Mouse (Mus musculus) cortical plate, adult 2 months (tissue): Measurements from ENCODE around the gene Dck.

Experiments
- CTCF ChIP-seq: fragments of 200-500 bp; IDR thresholded peaks from 2 replicates; pipeline ENCODE4 v1.5.1; 2011; ENCODE audit warnings: mild to moderate bottlenecking, control low read depth, low read length; ENCODE audit not compliant: insufficient read depth; ENCODE audit errors: extremely low read depth
- POLR2A ChIP-seq: fragments of 200-500 bp; IDR thresholded peaks from 2 replicates; pipeline ENCODE4 v1.6.1; 2011; ENCODE audit warnings: mild to moderate bottlenecking, low read length, control low read depth; ENCODE audit not compliant: insufficient read depth; ENCODE audit errors: extremely low read depth

- TF ChIP-seq CTCF (no peak), POLR2A (no peak)
Observed at GRCm38 (mm10) chr5:88807342-88807741, 42.5 kb downstream of the Dck start.
